Mouse (Mus musculus) kidney, embryonic 16.5 days (tissue): ENCODE results near the gene Lgi2. TPM values are rescaled to one million over a fixed set of nuclear protein-coding genes. Genes with fewer than 3 reads are reported as not detected.

Experiments used
- ATAC-seq: fragments of 200-750 bp; cut with Nextera tagmentation; 2 replicates; pipeline ENCODE4 v1.8.0; 2017; ENCODE audit warnings: moderate TSS enrichment; ENCODE audit not compliant: low FRiP score, low TSS enrichment
- H3K27ac ChIP-seq: fragments of 300-500 bp; sonication (generic); 2 replicates; pipeline ENCODE4 v1.5.1; 2014; ENCODE audit warnings: low read length
- H3K27me3 ChIP-seq: fragments of 300-500 bp; sonication (generic); 2 replicates; pipeline ENCODE4 v1.6.1; 2014; ENCODE audit warnings: low read length, control low read depth, mixed read lengths; ENCODE audit not compliant: insufficient read depth
- H3K36me3 ChIP-seq: fragments of 300-500 bp; sonication (generic); 2 replicates; pipeline ENCODE4 v1.6.1; 2014; ENCODE audit warnings: low read length, control low read depth, mixed read lengths; ENCODE audit not compliant: insufficient read depth
- H3K4me1 ChIP-seq: fragments of 300-500 bp; sonication (generic); 2 replicates; pipeline ENCODE4 v1.6.1; 2014; ENCODE audit warnings: low read length, control low read depth, mixed read lengths; ENCODE audit not compliant: insufficient read depth
- H3K4me2 ChIP-seq: fragments of 300-500 bp; sonication (generic); replicated peaks from 2 replicates; pipeline ENCODE4 v1.6.1; 2014; ENCODE audit warnings: low read depth, low read length
- H3K4me3 ChIP-seq: fragments of 300-500 bp; sonication (generic); 2 replicates; pipeline ENCODE4 v1.5.1; 2014; ENCODE audit warnings: mild to moderate bottlenecking, low read length
- H3K9ac ChIP-seq: fragments of 300-500 bp; sonication (generic); replicated peaks from 2 replicates; pipeline ENCODE4 v1.6.1; 2014; ENCODE audit warnings: low read length
- H3K9me3 ChIP-seq: fragments of 300-500 bp; sonication (generic); 2 replicates; pipeline ENCODE4 v1.6.1; 2016; ENCODE audit warnings: low read length, control low read depth
- WGBS: fragments of 180-500 bp; shearing (Covaris S2); extraction: QIAGEN DNeasy Blood & Tissue Kit; methylation state at CpG from one replicate; pipeline ENCODE4 v1.1.7; 2014; 5-methylcytosine and 5-hydroxymethylcytosine counted together
- polyA plus RNA-seq: library from polyadenylated mRNA; unstranded; fragments of >200 nt; fragmentation: Nextera tagmentation; extraction: Ambion mirVana; gene quantifications from 2 replicates; pipeline ENCODE4 v1.2.1, GENCODE M21; 2015

The Lgi2 gene
- polyA plus RNA-seq, 1 experiment from 2014 or later: 2.9 TPM

GRCm38 (mm10) chr5:52587291-52587733 lies 21.1 kb upstream of the Lgi2 start:
- no peaks in the 10 kb centered on the region for H3K4me1 ChIP-seq
- no peak for ATAC-seq
- H3K27ac ChIP-seq: no peak overlapping the region
- no peaks in the 10 kb centered on the region for H3K9me3 ChIP-seq
- H3K9ac ChIP-seq: no peak overlapping the region
- no peaks in the 10 kb centered on the region for H3K36me3 ChIP-seq
- no peak overlapping the region for H3K4me2 ChIP-seq
- no peaks in the 10 kb centered on the region for H3K27me3 ChIP-seq
- 85% methylated on average over 9 of the region's 9 CpGs for WGBS
- H3K4me3 ChIP-seq: no peak overlapping the region

DNA sequence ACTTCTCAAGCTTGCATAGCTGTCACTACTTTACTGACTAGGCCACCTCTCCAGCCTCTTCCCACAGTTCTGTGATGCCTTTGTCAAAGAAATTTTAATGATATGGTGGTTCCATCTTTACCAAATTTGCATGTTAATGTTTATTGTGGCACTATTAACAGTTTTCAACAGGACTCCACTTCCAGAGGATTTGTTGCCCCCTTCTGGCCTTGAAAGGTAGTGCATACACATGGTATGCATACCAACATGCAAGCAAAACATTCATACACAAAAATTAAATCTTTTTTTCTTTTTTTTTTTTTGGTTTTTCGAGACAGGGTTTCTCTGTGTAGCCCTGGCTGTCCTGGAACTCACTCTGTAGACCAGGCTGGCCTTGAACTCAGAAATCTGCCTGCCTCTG lies 6.3 kb upstream of the Lgi2 start:
- H3K4me3 ChIP-seq: no peak overlapping the region
- no peak for ATAC-seq
- H3K36me3 ChIP-seq: no peaks in the 10 kb centered on the region
- no peaks in the 10 kb centered on the region; the same call in 1 of the 2 replicates for H3K27me3 ChIP-seq
- H3K4me2 ChIP-seq: no peak overlapping the region
- 33% methylated on average over 1 of the region's 1 CpGs for WGBS
- H3K4me1 ChIP-seq: no peaks in the 10 kb centered on the region
- H3K9ac ChIP-seq: no peak overlapping the region
- H3K9me3 ChIP-seq: peaks cover 22% of the 10 kb centered on the region
- H3K27ac ChIP-seq: no peak overlapping the region

DNA sequence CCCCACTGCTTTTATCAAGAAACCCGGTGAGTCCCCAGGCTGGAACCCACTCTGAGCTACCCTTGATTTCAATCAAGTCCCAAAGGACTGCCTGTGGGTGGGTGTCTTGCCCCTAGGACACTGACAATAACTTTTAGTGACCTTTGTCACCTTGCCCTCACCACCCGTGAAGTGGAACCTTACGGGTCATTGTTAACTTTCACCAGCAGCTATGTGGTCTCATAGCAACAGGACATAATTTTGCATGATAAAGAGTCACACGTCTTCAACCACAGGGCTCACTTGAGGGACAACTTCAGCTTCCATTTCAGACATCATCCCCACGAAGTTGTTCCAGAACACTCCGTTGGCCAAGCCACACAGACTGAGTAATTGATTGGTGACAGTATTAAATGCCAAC lies 4.5 kb upstream of the Lgi2 start:
- 64% methylated on average over 6 of the region's 6 CpGs for WGBS
- H3K9ac ChIP-seq: no peak overlapping the region
- H3K9me3 ChIP-seq: peaks cover 25% of the 10 kb centered on the region
- no peaks in the 10 kb centered on the region; the same call in 1 of the 2 replicates for H3K27me3 ChIP-seq
- ATAC-seq: no peak
- H3K4me2 ChIP-seq: no peak overlapping the region
- 0 out of 2 replicates have a peak, but pooled peaks cover under 1% of the 10 kb centered on the region for H3K4me1 ChIP-seq
- no peak overlapping the region for H3K4me3 ChIP-seq
- H3K27ac ChIP-seq: no peak overlapping the region
- no peaks in the 10 kb centered on the region for H3K36me3 ChIP-seq

DNA sequence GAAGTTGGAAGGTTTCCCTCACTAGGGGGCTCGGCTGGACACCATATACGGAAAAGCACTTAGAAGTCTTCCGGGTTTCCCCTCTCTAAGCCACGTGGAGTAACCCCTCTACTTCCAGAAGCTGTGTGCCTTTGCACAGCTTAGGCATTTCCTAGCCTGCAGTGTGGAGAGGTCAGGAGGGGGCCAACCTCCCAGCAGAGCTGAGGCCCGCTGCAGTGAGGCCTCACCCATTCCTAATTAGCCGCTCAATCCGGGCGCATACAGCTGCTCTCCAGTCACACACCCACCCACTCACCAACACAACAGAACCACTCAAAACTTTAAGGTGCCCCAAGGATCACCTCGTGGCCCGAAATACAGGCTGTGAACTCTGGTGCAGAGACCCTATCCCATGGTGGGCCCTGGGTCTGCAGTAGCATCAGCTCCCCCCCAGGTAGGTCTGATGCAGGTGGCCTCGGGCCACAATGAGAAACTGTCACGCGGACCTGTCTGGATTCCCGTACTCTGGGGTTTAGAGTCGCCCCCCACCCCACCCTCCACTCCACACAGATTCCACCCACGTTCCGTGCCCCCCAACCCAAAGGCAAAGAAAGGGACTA lies 949 bp downstream of the Lgi2 start:
- Histone ChIP-seq H3K36me3 (no peaks in the 10 kb centered on the region), H3K9me3 (peaks cover 14% of the 10 kb centered on the region), H3K9ac (peak overlapping the region; percentile 81), H3K4me3 (peak overlapping the region; percentile 64), H3K4me2 (peak overlapping the region; percentile 94), H3K4me1 (peaks cover 10% of the 10 kb centered on the region; the same call in 1 of the 2 replicates), H3K27me3 (peaks cover 5% of the 10 kb centered on the region; the same call in 1 of the 2 replicates), H3K27ac (no peak overlapping the region)
- 5% methylated on average over 17 of the region's 17 CpGs for WGBS
- peak; percentile 55 for ATAC-seq

DNA sequence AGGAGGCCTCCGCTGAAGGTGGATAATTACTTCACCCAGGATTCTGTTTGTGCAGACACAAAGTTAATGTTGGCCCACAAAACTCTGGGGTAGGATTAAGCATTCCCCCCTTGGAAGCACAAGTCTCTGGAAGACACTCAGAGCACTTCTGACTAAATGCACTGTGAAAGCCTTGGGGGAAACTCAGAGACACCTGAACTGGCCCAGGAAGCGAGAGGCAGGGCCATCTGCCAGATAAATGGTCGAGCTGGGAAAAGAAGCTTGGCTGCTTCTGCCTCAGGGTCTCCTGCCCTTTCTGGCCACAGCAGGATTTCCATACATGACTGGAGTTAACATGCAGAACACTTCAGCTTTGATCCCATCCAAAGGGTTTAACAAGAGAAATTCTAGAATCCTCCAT lies 1.9 kb downstream of the Lgi2 start:
- Histone ChIP-seq H3K27ac (no peak overlapping the region), H3K9ac (no peak overlapping the region), H3K4me3 (no peak overlapping the region), H3K36me3 (no peaks in the 10 kb centered on the region), H3K4me2 (peak overlapping the region; percentile 94; the same call in 1 of the 2 replicates), H3K27me3 (peaks cover 5% of the 10 kb centered on the region; the same call in 1 of the 2 replicates), H3K9me3 (peaks cover 14% of the 10 kb centered on the region), H3K4me1 (peaks cover 10% of the 10 kb centered on the region; the same call in 1 of the 2 replicates)
- no peak for ATAC-seq
- 55% methylated on average over 3 of the region's 3 CpGs for WGBS

DNA sequence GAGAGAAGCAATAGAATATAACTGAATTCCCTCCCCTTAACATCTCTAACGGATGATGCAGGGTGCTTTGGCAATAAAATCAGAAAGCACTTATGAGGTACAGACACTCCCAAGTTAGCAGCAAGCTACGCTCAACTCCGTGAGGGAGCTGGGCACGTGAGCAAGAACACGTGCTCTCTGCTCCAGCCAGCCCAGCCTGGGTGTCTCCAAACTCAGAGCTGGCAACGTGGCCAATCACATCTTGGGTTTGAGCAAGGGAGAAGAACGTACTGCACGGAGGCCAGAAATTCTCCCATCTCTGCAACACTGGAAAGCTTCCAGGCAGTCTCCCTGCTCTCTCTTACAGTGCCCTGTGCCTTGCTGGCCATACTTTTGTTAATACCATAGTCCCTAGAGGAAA lies 6.0 kb downstream of the Lgi2 start:
- 81% methylated on average over 8 of the region's 8 CpGs for WGBS
- no peak overlapping the region for H3K9ac ChIP-seq

DNA sequence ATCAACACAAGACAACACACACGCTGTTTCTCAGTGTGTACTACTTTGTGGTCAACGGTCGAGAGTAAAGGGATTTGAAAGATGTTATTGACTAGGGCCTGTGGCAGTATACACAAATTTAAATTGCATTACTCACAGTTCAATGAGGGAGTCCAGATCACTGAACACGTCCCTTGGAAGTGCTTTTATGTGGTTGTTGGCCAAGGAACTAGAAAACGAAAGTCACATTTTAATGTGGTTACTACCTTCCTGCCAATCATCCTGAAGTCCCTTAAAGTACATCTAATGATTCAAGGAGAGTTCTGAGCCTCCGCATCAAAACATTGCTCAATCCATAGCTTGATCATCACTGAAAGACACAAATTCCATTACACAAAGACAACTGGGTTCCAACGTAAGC lies 10.7 kb downstream of the Lgi2 start:
- Histone ChIP-seq H3K27ac (no peak overlapping the region), H3K36me3 (no peaks in the 10 kb centered on the region), H3K9me3 (no peaks in the 10 kb centered on the region), H3K4me1 (peaks cover 11% of the 10 kb centered on the region; the same call in 1 of the 2 replicates), H3K9ac (no peak overlapping the region), H3K4me2 (no peak overlapping the region), H3K4me3 (no peak overlapping the region), H3K27me3 (no peaks in the 10 kb centered on the region)
- WGBS: 80% methylated on average over 7 of the region's 7 CpGs
- no peak for ATAC-seq

More for the DNA sequence above, 6.0 kb downstream of the Lgi2 start:
- H3K27me3 ChIP-seq: 0 out of 2 replicates have a peak, but pooled peaks cover 3% of the 10 kb centered on the region
- H3K4me3 ChIP-seq: no peak overlapping the region
- no peak overlapping the region for H3K27ac ChIP-seq
- no peaks in the 10 kb centered on the region for H3K9me3 ChIP-seq
- peaks cover 4% of the 10 kb centered on the region; the same call in 1 of the 2 replicates for H3K4me1 ChIP-seq
- ATAC-seq: no peak
- H3K4me2 ChIP-seq: no peak overlapping the region
- no peaks in the 10 kb centered on the region for H3K36me3 ChIP-seq

DNA sequence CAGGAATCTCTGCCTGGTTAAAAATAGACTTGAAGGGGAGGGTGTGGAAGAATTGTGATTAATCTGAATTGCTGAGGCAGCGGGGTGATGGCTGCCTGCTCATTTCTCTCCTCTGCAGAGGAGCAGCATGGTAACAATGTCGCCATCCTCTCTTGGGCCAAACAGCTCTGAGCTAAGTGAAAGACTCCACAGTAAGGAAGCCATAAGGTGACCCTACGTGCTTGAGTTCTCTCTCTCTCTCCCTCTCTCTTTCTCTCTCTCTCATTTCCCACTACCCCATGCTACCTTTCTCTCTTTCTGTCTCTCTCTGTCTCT lies 15.0 kb downstream of the Lgi2 start:
- H3K27me3 ChIP-seq: no peaks in the 10 kb centered on the region
- no peaks in the 10 kb centered on the region for H3K9me3 ChIP-seq
- H3K4me3 ChIP-seq: no peak overlapping the region
- 58% methylated on average over 3 of the region's 3 CpGs for WGBS
- no peak for ATAC-seq
- H3K4me1 ChIP-seq: peaks cover 11% of the 10 kb centered on the region; the same call in 1 of the 2 replicates
- no peaks in the 10 kb centered on the region for H3K36me3 ChIP-seq
- no peak overlapping the region for H3K27ac ChIP-seq
- H3K9ac ChIP-seq: no peak overlapping the region
- no peak overlapping the region for H3K4me2 ChIP-seq

- no peaks in the 10 kb centered on the region for H3K36me3 ChIP-seq
- no peak overlapping the region for H3K4me3 ChIP-seq
- H3K27me3 ChIP-seq: no peaks in the 10 kb centered on the region
- H3K4me1 ChIP-seq: peaks cover 11% of the 10 kb centered on the region; the same call in 1 of the 2 replicates
- no peak for ATAC-seq
- H3K9ac ChIP-seq: no peak overlapping the region
- H3K9me3 ChIP-seq: no peaks in the 10 kb centered on the region
- H3K4me2 ChIP-seq: no peak overlapping the region
- 69% methylated on average over 13 of the region's 13 CpGs for WGBS
- H3K27ac ChIP-seq: no peak overlapping the region
These were observed 15.5 kb downstream of the Lgi2 start for GRCm38 (mm10) chr5:52550613-52551317.

GRCm38 (mm10) chr5:52546950-52547349 lies 19.3 kb downstream of the Lgi2 start:
- WGBS: 57% methylated on average over 3 of the region's 3 CpGs
- H3K9ac ChIP-seq: no peak overlapping the region
- no peak for ATAC-seq
- H3K9me3 ChIP-seq: no peaks in the 10 kb centered on the region
- H3K4me1 ChIP-seq: peaks cover 4% of the 10 kb centered on the region; the same call in 1 of the 2 replicates
- H3K4me3 ChIP-seq: no peak overlapping the region
- no peaks in the 10 kb centered on the region for H3K27me3 ChIP-seq
- H3K27ac ChIP-seq: no peak overlapping the region
- H3K4me2 ChIP-seq: no peak overlapping the region
- no peaks in the 10 kb centered on the region for H3K36me3 ChIP-seq
